8 mouse cellular contexts compared by ENCODE assay signal in genomic region chr7:56019930-56020253, GRCm38 (mm10). TPM values are rescaled to one million over a fixed set of nuclear protein-coding genes. Genes with fewer than 3 reads are reported as not detected.
DNase-seq lines count a peak whose midpoint lies in the region; ATAC-seq and TF ChIP-seq lines count a peak whose summit lies in the region.

Gene Nipa1, minus strand, starts transcription at chr7:56019954.

- 0 out of 2 replicates have a peak, but pooled peaks cover 6% of the 10 kb centered on the region for H3K4me1 ChIP-seq in lung, embryonic 16.5 days (replicated peaks; ENCODE audit: control insufficient read depth, insufficient read depth, low read length)
- peaks cover 70% of the 10 kb centered on the region for H3K4me1 ChIP-seq in erythroblast, embryonic 14.5 days (ENCODE audit: control insufficient read depth)
- H3K4me1 ChIP-seq in midbrain, postnatal 0 days (ENCODE audit: insufficient read depth, low read length), result 0 out of 2 replicates have a peak, but pooled peaks cover 3% of the 10 kb centered on the region

- H3K9me3 ChIP-seq in lung, embryonic 16.5 days (ENCODE audit: control insufficient read depth, low read length), result no peaks in the 10 kb centered on the region
- H3K9me3 ChIP-seq in erythroblast, embryonic 14.5 days (ENCODE audit: control insufficient read depth, low read length), result 0 out of 2 replicates have a peak, but pooled peaks cover 3% of the 10 kb centered on the region
- no peaks in the 10 kb centered on the region for H3K9me3 ChIP-seq in midbrain, postnatal 0 days (ENCODE audit: low read length)

- H3K27ac ChIP-seq in lung, embryonic 16.5 days (ENCODE audit: low read length), result peak within 1 kb of the TSS; percentile 51
- H3K27ac ChIP-seq in midbrain, postnatal 0 days (ENCODE audit: low read depth, low read length), result peak within 1 kb of the TSS; percentile 79

- TF ChIP-seq CTCF in midbrain, postnatal 0 days (IDR thresholded peaks at IDR 0.05), result no peak

- 37% methylated on average over 3 of the region's 3 CpGs for WGBS in lung, embryonic 16.5 days
- WGBS in midbrain, postnatal 0 days, result 38% methylated on average over 3 of the region's 3 CpGs

- no peak for ATAC-seq in lung, embryonic 16.5 days (ENCODE audit: low read depth)
- no peak for ATAC-seq in midbrain, postnatal 0 days (ENCODE audit: low FRiP score)

- H3K4me2 ChIP-seq in lung, embryonic 16.5 days (ENCODE audit: low read depth, low read length), result peak within 1 kb of the TSS; percentile 76
- peak within 1 kb of the TSS; percentile 64 for H3K4me2 ChIP-seq in midbrain, postnatal 0 days (ENCODE audit: low read depth, low read length, poor library complexity, severe bottlenecking)

- no peaks in the 10 kb centered on the region for H3K36me3 ChIP-seq in lung, embryonic 16.5 days (ENCODE audit: control insufficient read depth, insufficient read depth, low read length)
- H3K36me3 ChIP-seq in erythroblast, embryonic 14.5 days (ENCODE audit: control insufficient read depth), result peaks cover 34% of the 10 kb centered on the region
- H3K36me3 ChIP-seq in midbrain, postnatal 0 days (ENCODE audit: insufficient read depth, low read length), result no peaks in the 10 kb centered on the region

- DNase-seq in lung, adult 18-20 months, result no peak
- DNase-seq in layer of hippocampus, postnatal 25 days (ENCODE audit: extremely low spot score in 1 of 2, low spot score in 1 of 2), result no peak
- no peak for DNase-seq in midbrain, postnatal 0 days (ENCODE audit: low spot score)
- DNase-seq in right cerebral cortex, adult 2 months (ENCODE audit: low spot score in 2 of 2), result no peak
- DNase-seq in frontal cortex, postnatal 10 days (ENCODE audit: low spot score in 2 of 2), result no peak
- DNase-seq in right cerebral cortex, postnatal 36 days (ENCODE audit: low spot score in 2 of 2), result no peak

- peak within 1 kb of the TSS; percentile 70 for H3K4me3 ChIP-seq in lung, embryonic 16.5 days (ENCODE audit: low read length)
- peak within 1 kb of the TSS; percentile 90 for H3K4me3 ChIP-seq in erythroblast, embryonic 14.5 days (replicated peaks)
- peak within 1 kb of the TSS; percentile 86 for H3K4me3 ChIP-seq in midbrain, postnatal 0 days (ENCODE audit: low read depth, low read length)

- H3K9ac ChIP-seq in lung, embryonic 16.5 days (ENCODE audit: low read length), result peak within 1 kb of the TSS; percentile 82
- peak within 1 kb of the TSS; percentile 82 for H3K9ac ChIP-seq in midbrain, postnatal 0 days (replicated peaks; ENCODE audit: low read length, poor library complexity, severe bottlenecking)

- no peaks in the 10 kb centered on the region for H3K27me3 ChIP-seq in lung, embryonic 16.5 days (ENCODE audit: control insufficient read depth, insufficient read depth, low read depth, low read length)
- no peaks in the 10 kb centered on the region for H3K27me3 ChIP-seq in erythroblast, embryonic 14.5 days (ENCODE audit: control insufficient read depth)
- H3K27me3 ChIP-seq in midbrain, postnatal 0 days (ENCODE audit: insufficient read depth, low read length), result no peaks in the 10 kb centered on the region

RNA-seq across cellular contexts. Expression of gene Nipa1, which starts in this region (rescaled TPM):
- 5.9 and 6.7 TPM in 2 replicates for polyA plus RNA-seq in lung, embryonic 16.5 days (2015; fragmentation: Nextera tagmentation; extraction: Ambion mirVana)
- 0.98 and 1.2 TPM in 2 replicates for polyA plus RNA-seq in erythroblast, embryonic 14.5 days (2012)
- 10 to 100 TPM; 59.8 to 63.3 TPM for total RNA-seq in layer of hippocampus, postnatal 25 days (2021)
- 48.1 and 48.9 TPM in 2 replicates for total RNA-seq in midbrain, postnatal 0 days (2014; rRNA removed)
- 30.3 and 31.7 TPM in 2 replicates for polyA plus RNA-seq in midbrain, postnatal 0 days (2015; fragmentation: Nextera tagmentation; extraction: Ambion mirVana)
